Mouse (Mus musculus) bone marrow macrophage, adult 2 months (primary cell): ENCODE data around the gene Nuak1.

ENCODE experiments used
- CTCF ChIP-seq: IDR thresholded peaks from 2 replicates; pipeline ENCODE4 v1.5.1; 2012; ENCODE audit warnings: low read depth, mild to moderate bottlenecking, low read length, moderate library complexity
- POLR2A ChIP-seq: IDR thresholded peaks from 2 replicates; pipeline ENCODE4 v1.6.1; 2012; ENCODE audit warnings: mild to moderate bottlenecking, low read depth, low read length, borderline replicate concordance

GRCm38 (mm10) chr10:84414981-84415700 lies 25.3 kb downstream of the Nuak1 start:
- TF ChIP-seq CTCF (no peak), POLR2A (no peak)
